Mouse (Mus musculus): ENCODE data around the gene Eno3. TPM values are rescaled to one million over a fixed set of nuclear protein-coding genes. Genes with fewer than 3 reads are reported as not detected.

Eno3 gene
- total and polyA plus RNA-seq, 3 experiments: 11.2 to 26.4 (median 23.0) TPM

GRCm38 (mm10) chr11:70646691-70647650, 10.0 kb upstream of the Eno3 start, which contains the start of the genes Rnf167 and Slc25a11:
Rnf167 (plus strand) TSS chr11:70647235.
Slc25a11 (minus strand) TSS chr11:70647479.
- in situ Hi-C loops (cut with MboI; ENCODE audit: low pct_ligation_motif_present, low pct_unique_long_range_greater_than_20kb, low sequenced_read_pairs): no loop called here
- dilution Hi-C loops (cut with MboI; ENCODE audit: extremely low pct_ligation_motif_present, extremely low pct_unique_long_range_greater_than_20kb, low sequenced_read_pairs): no loop called here
- peaks cover 25 to 51% of the 10 kb centered on the region in 2 experiments for H3K4me1 ChIP-seq (ENCODE audit: control insufficient read depth in 1 of 2, insufficient read depth in 2 of 2)
- no peaks in the 10 kb centered on the region for H3K9me3 ChIP-seq (replicated peaks; ENCODE audit: low read length)
- no peaks in the 10 kb centered on the region for H3K27me3 ChIP-seq (replicated peaks)
- peak within 1 kb of the TSS; percentile 94 for H3K9ac ChIP-seq (ENCODE audit: insufficient read depth, low read depth)
- peak; percentile 100 for DNase-seq (ENCODE audit: extremely low read depth)
- peaks cover 52% of the 10 kb centered on the region for H3K79me2 ChIP-seq (replicated peaks; ENCODE audit: control insufficient read depth, extremely low read depth, insufficient read depth, poor library complexity, severe bottlenecking)
- H3K36me3 ChIP-seq (replicated peaks in 1 of 2; ENCODE audit: control insufficient read depth in 1 of 2, insufficient read depth in 1 of 2, low read length in 1 of 2): peaks cover 39 to 74% of the 10 kb centered on the region in 2 experiments
- peak within 1 kb of the TSS; percentile 74 for H3K27ac ChIP-seq (ENCODE audit: insufficient read depth, low read depth)
- peak within 1 kb of the TSS; percentile 95 for H3K4me2 ChIP-seq (ENCODE audit: insufficient read depth, low read depth, poor library complexity, severe bottlenecking)
- H3K4me3 ChIP-seq (replicated peaks in 1 of 3; ENCODE audit: low read depth in 2 of 3, low read length in 2 of 3, poor library complexity in 1 of 3): peak within 1 kb of the TSS; percentile 66 to 99 (median 80)
- peak; percentile 62 for TF ChIP-seq MEF2A (IDR thresholded peaks at IDR 0.05; ENCODE audit: borderline replicate concordance, low read depth, low read length)
- peak; percentile 87 for TF ChIP-seq ELF1 (IDR thresholded peaks at IDR 0.05; ENCODE audit: low read depth, low read length)
- peak; percentile 52 for TF ChIP-seq IRF4 (IDR thresholded peaks at IDR 0.05; ENCODE audit: low read depth, low read length)
- TF ChIP-seq TCF12 (IDR thresholded peaks at IDR 0.05; ENCODE audit: low read depth, low read length): peak; percentile 89
- TF ChIP-seq JUN (IDR thresholded peaks at IDR 0.05; ENCODE audit: insufficient read depth, low read depth, low read length): no peak
- TF ChIP-seq JUND (conservative IDR thresholded peaks at IDR 0.05; ENCODE audit: low read depth, low read length): no peak
- TF ChIP-seq GABPA (IDR thresholded peaks at IDR 0.05; ENCODE audit: insufficient replicate concordance, low read depth, low read length): no peak
- TF ChIP-seq TBP (conservative IDR thresholded peaks at IDR 0.05; ENCODE audit: low read depth, low read length): peak; percentile 86; the same call in 1 of the 2 replicates
- TF ChIP-seq USF1 (IDR thresholded peaks at IDR 0.05; ENCODE audit: low read depth, low read length): no peak
- peak; percentile 28 for TF ChIP-seq SMC3 (IDR thresholded peaks at IDR 0.05; ENCODE audit: low read depth, low read length)
- TF ChIP-seq NELFE (IDR thresholded peaks at IDR 0.05; ENCODE audit: low read depth, low read length): peak; percentile 95
- TF ChIP-seq BHLHE40 (IDR thresholded peaks at IDR 0.05; ENCODE audit: low read depth, low read length): peak; percentile 96
- TF ChIP-seq EP300 (IDR thresholded peaks at IDR 0.05; ENCODE audit: low read length): 0 out of 2 replicates have a peak, but pooled peaks have one; percentile 48
- no peak for TF ChIP-seq MAFK (IDR thresholded peaks at IDR 0.05; ENCODE audit: insufficient replicate concordance, low read length)
- peak; percentile 88 for TF ChIP-seq ZMIZ1 (IDR thresholded peaks at IDR 0.05; ENCODE audit: low read depth, low read length)
- TF ChIP-seq ZNF384 (IDR thresholded peaks at IDR 0.05; ENCODE audit: low read depth, low read length): peak; percentile 99
- peak; percentile 93 for TF ChIP-seq SIN3A (IDR thresholded peaks at IDR 0.05; ENCODE audit: low read length)
- no peak for TF ChIP-seq RCOR1 (conservative IDR thresholded peaks at IDR 0.05; ENCODE audit: low read depth, low read length)
- TF ChIP-seq MAZ (IDR thresholded peaks at IDR 0.05; ENCODE audit: low read depth, low read length): peak; percentile 89
- no peak for TF ChIP-seq RAD21 (IDR thresholded peaks at IDR 0.05; ENCODE audit: low read depth, low read length)
- TF ChIP-seq PAX5 (IDR thresholded peaks at IDR 0.05; ENCODE audit: low read length): no peak
- 0 out of 2 replicates have a peak, but pooled peaks have one; percentile 16 for TF ChIP-seq POLR2AphosphoS2 (IDR thresholded peaks at IDR 0.05; ENCODE audit: low read depth, low read length)
- peak; percentile 8; the same call in 1 of the 2 replicates for TF ChIP-seq CHD1 (IDR thresholded peaks at IDR 0.05; ENCODE audit: low read depth, low read length)
- 0 out of 2 replicates have a peak, but pooled peaks have one; percentile 53 for TF ChIP-seq KAT2A (IDR thresholded peaks at IDR 0.05; ENCODE audit: insufficient replicate concordance, low read length)
- TF ChIP-seq ZC3H11A (IDR thresholded peaks at IDR 0.05; ENCODE audit: low read depth, low read length): no peak
- peak in 1 of 2 experiments; percentile 19; a peak in 1 of 4 replicates for TF ChIP-seq CTCF (conservative IDR thresholded peaks at IDR 0.05 in 1 of 2, IDR thresholded peaks at IDR 0.05 in 1 of 2; ENCODE audit: low read depth in 2 of 2, low read length in 2 of 2)
- TF ChIP-seq MAX (IDR thresholded peaks at IDR 0.05; ENCODE audit: low read length): peak; percentile 78; the same call in 1 of the 2 replicates
- TF ChIP-seq CHD2 (IDR thresholded peaks at IDR 0.05; ENCODE audit: low read length): peak; percentile 100
- peak; percentile 57; the same call in 1 of the 2 replicates for TF ChIP-seq MYC (IDR thresholded peaks at IDR 0.05; ENCODE audit: low read depth, low read length)
- peak; percentile 92 for TF ChIP-seq MXI1 (IDR thresholded peaks at IDR 0.05; ENCODE audit: low read depth, low read length)
- peak; percentile 73 for TF ChIP-seq HCFC1 (IDR thresholded peaks at IDR 0.05; ENCODE audit: low read depth, low read length)
- no peak for TF ChIP-seq USF2 (conservative IDR thresholded peaks at IDR 0.05; ENCODE audit: low read depth, low read length)
- TF ChIP-seq NRF1 (IDR thresholded peaks at IDR 0.05; ENCODE audit: low read depth, low read length): peak; percentile 85
- peak; percentile 76 for TF ChIP-seq ETS1 (conservative IDR thresholded peaks at IDR 0.05; ENCODE audit: low read depth, low read length)
- TF ChIP-seq E2F4 (IDR thresholded peaks at IDR 0.05; ENCODE audit: insufficient replicate concordance, low read depth, low read length): peak; percentile 93; the same call in 1 of the 2 replicates
- no peak for TF ChIP-seq ZKSCAN1 (IDR thresholded peaks at IDR 0.05; ENCODE audit: borderline replicate concordance, low read depth, low read length)
- TF ChIP-seq UBTF (IDR thresholded peaks at IDR 0.05; ENCODE audit: low read depth, low read length): no peak; the same call in 1 of the 2 replicates

Measured in CH12.LX (cell line).